Mouse (Mus musculus): ENCODE data around the gene Zc3h10. TPM values are rescaled to one million over a fixed set of nuclear protein-coding genes. Genes with fewer than 3 reads are reported as not detected.
"Not testable (repeated sequence)": the region's sequence is repeated elsewhere in the genome, so short reads cannot be mapped to it uniquely, and the experiment has no call there.

Zc3h10 gene
- polyA plus RNA-seq, 1 experiment, result 11.3 TPM

GRCm38 (mm10) chr10:128499116-128499671 is 48.4 kb downstream of the Zc3h10 start:
- peak in 1 of 2 experiments; percentile 69 for DNase-seq (ENCODE audit: extremely low spot score in 1 of 2, low spot score in 1 of 2)

- DNase-seq (ENCODE audit: extremely low spot score in 1 of 2, low spot score in 1 of 2), result peak; percentile 93 to 96
Observed at GRCm38 (mm10) chr10:128498590-128498989, 49.0 kb downstream of the Zc3h10 start, which contains the start of gene Myl6b. Myl6b (minus strand) TSS chr10:128498685.

GRCm38 (mm10) chr10:128497134-128497737 is 50.3 kb downstream of the Zc3h10 start:
- DNase-seq (ENCODE audit: extremely low spot score in 1 of 2, low spot score in 1 of 2), result no peak

GRCm38 (mm10) chr10:128496509-128497077 is 51.0 kb downstream of the Zc3h10 start:
- DNase-seq (ENCODE audit: extremely low spot score in 1 of 2, low spot score in 1 of 2), result no peak

GRCm38 (mm10) chr10:128495903-128496302 is 51.7 kb downstream of the Zc3h10 start:
- DNase-seq (ENCODE audit: extremely low spot score in 1 of 2, low spot score in 1 of 2), result no peak

- DNase-seq (ENCODE audit: extremely low spot score in 1 of 2, low spot score in 1 of 2), result no peak
Observed at GRCm38 (mm10) chr10:128495270-128495669, 52.3 kb downstream of the Zc3h10 start.

GRCm38 (mm10) chr10:128494667-128495245 is 52.8 kb downstream of the Zc3h10 start:
- no peak for DNase-seq (ENCODE audit: extremely low spot score in 1 of 2, low spot score in 1 of 2)

GRCm38 (mm10) chr10:128493695-128494666 is 53.6 kb downstream of the Zc3h10 start, which contains the start of gene Myl6:
Myl6 (minus strand) TSS chr10:128494145.
- peak; percentile 96 to 99 for DNase-seq (ENCODE audit: extremely low spot score in 1 of 2, low spot score in 1 of 2)

- peak in 1 of 2 experiments; percentile 27 for DNase-seq (ENCODE audit: extremely low spot score in 1 of 2, low spot score in 1 of 2)
Observed at GRCm38 (mm10) chr10:128493319-128493694, 54.3 kb downstream of the Zc3h10 start.

- DNase-seq (ENCODE audit: extremely low spot score in 1 of 2, low spot score in 1 of 2), result peak in 1 of 2 experiments; percentile 66
Observed at GRCm38 (mm10) chr10:128492633-128493311, 54.8 kb downstream of the Zc3h10 start.

- not testable (repeated sequence) for DNase-seq (ENCODE audit: extremely low spot score in 1 of 2, low spot score in 1 of 2)
Observed at GRCm38 (mm10) chr10:128492051-128492450, 55.5 kb downstream of the Zc3h10 start.

Other genes starting within 250 kb of the Zc3h10 start
- 0.34 TPM in 2 replicates for gene Il23a, start 249.0 kb downstream of the Zc3h10 start, polyA plus RNA-seq (2012; rRNA removed)
- gene Pan2, start 244.4 kb downstream of the Zc3h10 start, polyA plus RNA-seq (2012; rRNA removed), result 25.0 and 26.8 TPM in 2 replicates
- 64.4 and 65.1 TPM in 2 replicates for gene Cnpy2, start 225.3 kb downstream of the Zc3h10 start, polyA plus RNA-seq (2012; rRNA removed)
- 233 and 236 TPM in 2 replicates for gene Cs, start 210.0 kb downstream of the Zc3h10 start, polyA plus RNA-seq (2012; rRNA removed)
- gene Coq10a, start 178.8 kb downstream of the Zc3h10 start, polyA plus RNA-seq (2012; rRNA removed), result 89.1 and 94.8 TPM in 2 replicates
- gene Ankrd52, start 170.7 kb downstream of the Zc3h10 start, polyA plus RNA-seq (2012; rRNA removed), result 31.9 and 32.6 TPM in 2 replicates
- gene Slc39a5, start 146.5 kb downstream of the Zc3h10 start, polyA plus RNA-seq (2012; rRNA removed), result 0.36 and 0.46 TPM in 2 replicates
- 75.0 and 80.7 TPM in 2 replicates for gene Nabp2, start 136.3 kb downstream of the Zc3h10 start, polyA plus RNA-seq (2012; rRNA removed)
- 75.5 and 76.2 TPM in 2 replicates for gene Rnf41, start 136.1 kb downstream of the Zc3h10 start, polyA plus RNA-seq (2012; rRNA removed)
- gene Smarcc2, start 88.5 kb downstream of the Zc3h10 start, polyA plus RNA-seq (2012; rRNA removed), result 219 and 255 TPM in 2 replicates
- 1,313 and 1,322 TPM in 2 replicates for gene Myl6, start 53.6 kb downstream of the Zc3h10 start, polyA plus RNA-seq (2012; rRNA removed)
- gene Myl6b, start 49.1 kb downstream of the Zc3h10 start, polyA plus RNA-seq (2012; rRNA removed), result 24.7 and 27.5 TPM in 2 replicates
- 8.3 and 9.8 TPM in 2 replicates for gene Esyt1, start 21.9 kb downstream of the Zc3h10 start, polyA plus RNA-seq (2012; rRNA removed)
- gene Rpl41, start 1.5 kb upstream of the Zc3h10 start, polyA plus RNA-seq (2012; rRNA removed), result 1,933 and 2,601 TPM in 2 replicates
- 72.3 and 78.6 TPM in 2 replicates for gene Pa2g4, start 18.2 kb upstream of the Zc3h10 start, polyA plus RNA-seq (2012; rRNA removed)
- gene Erbb3, start 41.9 kb upstream of the Zc3h10 start, polyA plus RNA-seq (2012; rRNA removed), result 8.4 and 9.2 TPM in 2 replicates
- 396 and 476 TPM in 2 replicates for gene Rps26, start 79.0 kb upstream of the Zc3h10 start, polyA plus RNA-seq (2012; rRNA removed)
- gene Ikzf4, start 98.2 kb upstream of the Zc3h10 start, polyA plus RNA-seq (2012; rRNA removed), result 11.1 and 11.6 TPM in 2 replicates
- gene Suox, start 126.3 kb upstream of the Zc3h10 start, polyA plus RNA-seq (2012; rRNA removed), result 12.9 and 13.4 TPM in 2 replicates
- gene Rab5b, start 148.5 kb upstream of the Zc3h10 start, polyA plus RNA-seq (2012; rRNA removed), result 114 and 118 TPM in 2 replicates
- gene Pmel, start 156.4 kb upstream of the Zc3h10 start, polyA plus RNA-seq (2012; rRNA removed), result 0.80 and 0.98 TPM in 2 replicates
- gene Cdk2, start 157.3 kb upstream of the Zc3h10 start, polyA plus RNA-seq (2012; rRNA removed), result 4.9 and 6.0 TPM in 2 replicates
- 14.8 and 15.6 TPM in 2 replicates for gene Dgka, start 197.1 kb upstream of the Zc3h10 start, polyA plus RNA-seq (2012; rRNA removed)
- 38.3 and 44.6 TPM in 2 replicates for gene Pym1, start 200.1 kb upstream of the Zc3h10 start, polyA plus RNA-seq (2012; rRNA removed)
- gene Mmp19, start 243.1 kb upstream of the Zc3h10 start, polyA plus RNA-seq (2012; rRNA removed), result 2.4 and 3.4 TPM in 2 replicates